11 mouse cellular contexts compared by ENCODE assay signal in the genomic region with DNA sequence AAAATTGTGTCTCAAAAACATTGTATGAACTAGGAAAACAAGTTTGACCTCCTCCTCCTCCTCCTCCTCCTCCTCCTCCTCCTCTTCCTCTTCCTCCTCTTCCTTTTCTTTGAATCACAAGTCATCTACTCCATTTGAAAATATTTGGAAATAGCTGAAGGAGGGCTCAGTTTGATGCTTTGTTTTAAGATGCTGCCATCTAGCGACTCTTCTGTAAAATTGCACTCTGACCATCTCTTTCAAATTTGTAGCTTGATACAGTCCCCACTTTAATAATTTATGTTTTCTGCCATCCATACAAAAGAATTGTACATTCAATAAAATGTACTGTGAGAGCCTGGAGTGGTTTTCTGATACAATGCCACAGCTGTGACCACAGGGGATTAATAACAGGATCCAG.
DNase-seq lines count a peak whose midpoint lies in the region; ATAC-seq and TF ChIP-seq lines count a peak whose summit lies in the region.
"Had no signal": no experiment of that assay in that cellular context is flagged by ENCODE, and none has a peak within 500 bp of the region (broad histone marks: within the 10 kb centered on the region; RNA-seq: fewer than 3 reads in every experiment).

No protein-coding gene starts in this region.

- peak; percentile 67 for DNase-seq in hindbrain, postnatal 0 days (ENCODE audit: low spot score)
- DNase-seq in adipocyte (ENCODE audit: low spot score) = peak; percentile 17
- DNase-seq in kidney, postnatal 4 days = no peak
- DNase-seq: right cerebral cortex, postnatal 4 days had no signal

- TF ChIP-seq CTCF in hindbrain, postnatal 0 days (IDR thresholded peaks at IDR 0.05; ENCODE audit: low read depth) = peak; percentile 74

- H3K4me1 ChIP-seq in hindbrain, postnatal 0 days (ENCODE audit: insufficient read depth, low read length) = no peaks in the 10 kb centered on the region
- no peaks in the 10 kb centered on the region for H3K4me1 ChIP-seq in hindbrain, embryonic 16.5 days (ENCODE audit: control insufficient read depth, insufficient read depth, low read depth, low read length)
- H3K4me1 ChIP-seq: embryonic facial prominence, embryonic 12.5 days; megakaryocyte, embryonic 14.5 days had no signal

- 0% methylated on average over 1 of the region's 1 CpGs for WGBS in hindbrain, postnatal 0 days
- WGBS in hindbrain, embryonic 16.5 days = 0% methylated on average over 1 of the region's 1 CpGs

- H3K36me3 ChIP-seq in hindbrain, postnatal 0 days (ENCODE audit: insufficient read depth, low read length) = no peaks in the 10 kb centered on the region
- no peaks in the 10 kb centered on the region for H3K36me3 ChIP-seq in hindbrain, embryonic 16.5 days (ENCODE audit: control insufficient read depth, insufficient read depth, low read length)
- H3K36me3 ChIP-seq: embryonic facial prominence, embryonic 12.5 days had no signal

- H3K4me3 ChIP-seq in hindbrain, postnatal 0 days (ENCODE audit: low read length) = no peak overlapping the region
- no peak overlapping the region for H3K4me3 ChIP-seq in hindbrain, embryonic 16.5 days (ENCODE audit: low read length)
- H3K4me3 ChIP-seq: embryonic facial prominence, embryonic 12.5 days; megakaryocyte, embryonic 14.5 days had no signal

- H3K27me3 ChIP-seq in hindbrain, postnatal 0 days (ENCODE audit: insufficient read depth, low read length) = no peaks in the 10 kb centered on the region
- no peaks in the 10 kb centered on the region for H3K27me3 ChIP-seq in hindbrain, embryonic 16.5 days (replicated peaks; ENCODE audit: control insufficient read depth, insufficient read depth, low read length)
- H3K27me3 ChIP-seq: embryonic facial prominence, embryonic 12.5 days; megakaryocyte, embryonic 14.5 days had no signal

- no peak for ATAC-seq in hindbrain, postnatal 0 days
- no peak; the same call in 1 of the 2 replicates for ATAC-seq in hindbrain, embryonic 16.5 days
- ATAC-seq in CD4-positive, CD25-positive, alpha-beta regulatory T cell, adult 4 months = peak; percentile 41
- peak; percentile 41; the same call in 1 of the 2 replicates for ATAC-seq in megakaryocyte-erythroid progenitor cell, adult 5-6 weeks (replicated peaks; ENCODE audit: low FRiP score, low TSS enrichment, poor library complexity, severe bottlenecking)
- ATAC-seq in activated CD4-positive, CD25-positive, alpha-beta regulatory T cell, adult 4 months = no peak
- no peak for ATAC-seq in erythroid progenitor cell, adult 5-6 weeks (replicated peaks; ENCODE audit: low FRiP score, poor library complexity, severe bottlenecking)

- H3K4me2 ChIP-seq in hindbrain, postnatal 0 days (ENCODE audit: low read depth, low read length) = no peak overlapping the region
- H3K4me2 ChIP-seq in hindbrain, embryonic 16.5 days (ENCODE audit: low read length) = no peak overlapping the region
- H3K4me2 ChIP-seq: embryonic facial prominence, embryonic 12.5 days had no signal

- no peaks in the 10 kb centered on the region for H3K9me3 ChIP-seq in hindbrain, postnatal 0 days (ENCODE audit: low read length)
- no peaks in the 10 kb centered on the region for H3K9me3 ChIP-seq in hindbrain, embryonic 16.5 days (ENCODE audit: control insufficient read depth, low read length)
- H3K9me3 ChIP-seq: embryonic facial prominence, embryonic 12.5 days; megakaryocyte, embryonic 14.5 days had no signal

- H3K9ac ChIP-seq in hindbrain, postnatal 0 days (replicated peaks; ENCODE audit: low read length) = no peak overlapping the region
- H3K9ac ChIP-seq in hindbrain, embryonic 16.5 days (ENCODE audit: low read depth, low read length) = no peak overlapping the region
- H3K9ac ChIP-seq: embryonic facial prominence, embryonic 12.5 days had no signal

- no peak overlapping the region for H3K27ac ChIP-seq in hindbrain, postnatal 0 days
- H3K27ac ChIP-seq in hindbrain, embryonic 16.5 days (ENCODE audit: low read depth, low read length) = no peak overlapping the region
- H3K27ac ChIP-seq: embryonic facial prominence, embryonic 12.5 days had no signal

Comparison
In these comparisons a context has a peak if more than half of its experiments do, and no peak if none do; other contexts are left out.
1. ATAC-seq: peak in CD4-positive, CD25-positive, alpha-beta regulatory T cell, adult 4 months (single experiment) and megakaryocyte-erythroid progenitor cell, adult 5-6 weeks (single experiment); none in hindbrain, postnatal 0 days (single experiment), hindbrain, embryonic 16.5 days (single experiment), activated CD4-positive, CD25-positive, alpha-beta regulatory T cell, adult 4 months (single experiment) and erythroid progenitor cell, adult 5-6 weeks (single experiment).
2. DNase-seq: peak in hindbrain, postnatal 0 days (single experiment) and adipocyte (single experiment); none in kidney, postnatal 4 days (0 of 2).